Mouse (Mus musculus): ENCODE data around the gene Bach2.

Gene Bach2

DNA sequence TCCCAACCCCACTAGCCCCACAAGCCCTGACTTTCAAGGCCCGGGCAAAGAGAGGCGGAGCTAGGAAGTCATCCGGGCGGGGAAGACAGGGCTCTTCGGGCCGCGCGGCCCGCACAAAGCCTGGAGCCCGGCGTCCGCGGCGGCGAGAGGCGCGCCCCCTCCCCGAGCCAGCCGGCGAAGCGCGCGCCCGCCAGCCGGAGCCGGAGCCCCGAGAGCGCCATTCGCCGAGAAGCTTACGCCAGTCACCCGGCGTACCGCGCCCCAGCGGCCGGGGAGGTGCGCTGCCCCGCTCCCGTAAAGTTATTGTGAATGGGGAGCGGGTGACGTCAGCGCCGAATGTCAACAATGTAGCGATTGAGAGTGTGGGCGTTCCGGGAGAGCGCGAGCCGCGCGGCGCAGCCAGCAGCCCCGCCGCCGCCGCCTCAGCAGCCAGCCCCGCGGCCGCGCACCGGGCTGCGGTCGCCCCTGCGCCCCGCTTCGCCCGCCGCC lies at the start of gene Bach2:
Gene Bach2 (plus strand): TSS at position 439 of the 489 bp plus-strand sequence.
- in situ Hi-C loops (cut with MboI; ENCODE audit: unreplicated experiment in 2 of 2), result no loop called here

GRCm38 (mm10) chr4:32189416-32190036 lies 49.1 kb upstream of the Bach2 start:
- in situ Hi-C loops (cut with MboI; ENCODE audit: unreplicated experiment in 2 of 2), result no loop called here

GRCm38 (mm10) chr4:32190506-32190905 lies 48.1 kb upstream of the Bach2 start:
- in situ Hi-C loops (cut with MboI; ENCODE audit: unreplicated experiment in 2 of 2), result no loop called here

GRCm38 (mm10) chr4:32195945-32196921 lies 42.4 kb upstream of the Bach2 start:
- in situ Hi-C loops (cut with MboI; ENCODE audit: unreplicated experiment in 2 of 2), result no loop called here

DNA sequence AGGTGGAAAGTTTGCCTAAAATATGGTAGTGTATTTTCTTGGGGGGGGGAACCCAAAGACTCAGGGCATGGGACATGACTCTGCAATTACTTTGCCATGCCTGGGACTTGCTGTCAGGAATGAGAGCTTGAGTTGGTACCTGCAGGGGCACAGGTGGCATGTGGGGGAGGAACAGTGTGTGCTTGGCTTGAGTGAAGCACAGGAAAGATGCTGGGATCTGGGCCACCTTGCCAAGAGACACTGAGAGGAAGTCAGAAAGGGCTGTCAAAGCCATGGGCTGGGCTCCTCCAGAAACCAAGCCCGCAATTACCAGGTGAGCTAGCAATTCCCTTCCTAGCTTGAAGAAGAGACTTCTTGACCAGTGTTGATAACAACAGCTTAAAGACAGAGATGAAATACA lies 40.6 kb upstream of the Bach2 start:
- in situ Hi-C loops (cut with MboI; ENCODE audit: unreplicated experiment in 2 of 2), result no loop called here

DNA sequence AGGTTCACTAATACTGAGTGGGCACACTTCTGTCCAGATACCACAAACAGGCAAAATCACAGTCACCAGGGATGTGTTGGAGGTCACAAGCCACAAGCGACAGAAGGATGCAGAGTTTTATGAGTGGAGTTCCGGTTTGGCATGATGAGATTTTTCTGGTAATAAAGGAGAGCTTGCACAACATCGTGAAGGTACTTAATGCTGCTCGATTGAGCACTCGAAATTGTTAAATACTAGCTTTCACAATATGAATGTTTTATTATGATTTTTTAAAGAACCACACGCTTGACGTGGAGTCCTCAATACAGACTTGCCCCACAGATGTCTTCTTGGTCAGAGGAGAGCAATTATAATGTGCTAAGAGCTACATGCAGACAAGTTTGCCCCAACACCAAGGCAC lies 40.0 kb upstream of the Bach2 start:
- in situ Hi-C loops (cut with MboI; ENCODE audit: unreplicated experiment in 2 of 2), result no loop called here

DNA sequence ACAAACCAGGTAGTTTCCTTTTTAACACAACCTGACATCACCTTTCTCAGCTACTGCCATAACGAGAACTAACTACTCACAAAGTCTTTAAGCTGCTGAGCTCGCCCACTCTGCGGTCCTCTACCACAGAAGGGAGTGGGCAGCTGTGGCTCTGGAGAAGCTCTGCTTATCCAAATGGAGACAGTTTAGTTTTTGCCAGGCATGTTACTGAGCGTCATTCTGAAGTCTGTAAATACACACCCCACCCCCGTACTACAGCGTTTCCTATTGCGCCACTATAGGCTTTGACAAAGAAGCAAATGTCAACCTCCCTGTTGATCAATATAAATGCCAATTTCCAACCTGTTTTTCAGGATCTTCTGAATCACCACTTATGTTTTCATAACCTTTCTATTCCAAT lies 39.4 kb upstream of the Bach2 start:
- in situ Hi-C loops (cut with MboI; ENCODE audit: unreplicated experiment in 2 of 2), result no loop called here

GRCm38 (mm10) chr4:32201114-32201513 lies 37.5 kb upstream of the Bach2 start:
- in situ Hi-C loops (cut with MboI; ENCODE audit: unreplicated experiment in 2 of 2), result no loop called here

DNA sequence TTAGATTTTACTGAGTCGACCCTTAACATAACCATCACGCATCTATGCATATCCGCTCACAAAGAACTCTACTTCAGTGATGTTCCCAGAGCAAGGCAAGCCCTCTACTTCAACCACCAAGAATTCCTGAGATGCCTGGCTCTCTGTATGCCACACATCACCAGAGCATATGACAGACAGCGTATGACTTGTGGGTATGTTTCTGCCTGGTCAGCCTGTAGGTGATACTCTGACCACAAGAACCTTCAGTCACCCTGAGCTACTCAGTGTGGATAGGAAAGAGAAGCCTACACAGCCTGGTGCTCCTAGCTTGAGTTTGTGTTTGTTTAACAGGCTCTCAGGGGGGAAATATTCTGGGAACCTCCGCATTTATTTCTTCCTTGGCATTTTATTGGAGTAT lies 36.2 kb upstream of the Bach2 start:
- in situ Hi-C loops (cut with MboI; ENCODE audit: unreplicated experiment in 2 of 2), result no loop called here

DNA sequence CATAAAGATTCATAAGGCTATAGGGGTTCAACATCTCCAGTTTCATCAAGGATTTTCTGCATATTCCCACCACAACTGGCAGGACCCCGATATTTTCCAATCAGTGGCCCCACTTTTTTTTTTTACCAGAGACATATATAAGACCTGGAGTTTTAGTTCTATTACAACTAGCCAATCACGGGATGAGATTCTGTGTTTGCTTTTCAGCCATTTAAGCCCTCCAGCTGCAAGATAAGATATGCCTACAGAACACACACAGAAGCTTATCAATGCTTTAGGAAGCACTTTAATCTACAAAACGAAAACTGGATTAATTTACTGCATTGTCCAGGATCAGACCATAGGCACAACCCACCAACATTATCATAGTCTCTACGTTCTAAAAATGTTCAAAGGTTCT lies 33.8 kb upstream of the Bach2 start:
- in situ Hi-C loops (cut with MboI; ENCODE audit: unreplicated experiment in 2 of 2), result no loop called here

DNA sequence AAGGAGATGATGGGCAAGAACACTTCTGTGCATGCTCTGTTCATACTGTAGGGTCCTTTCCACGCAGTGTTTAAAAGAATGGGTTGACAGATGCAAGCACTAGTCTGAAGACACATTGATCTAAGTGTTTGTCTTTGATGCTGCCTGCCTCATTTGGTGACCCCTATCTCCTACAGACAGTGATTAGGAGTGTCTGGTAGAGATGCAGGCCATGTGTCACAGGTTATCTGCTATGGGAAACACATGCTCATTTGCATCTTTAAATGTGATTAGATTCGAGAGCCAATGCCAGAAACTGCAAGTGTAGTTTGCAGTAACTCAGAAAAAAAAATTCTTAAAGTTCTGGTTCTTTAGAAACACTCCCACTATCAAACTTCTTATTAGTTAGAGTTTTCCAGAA lies 32.8 kb upstream of the Bach2 start:
- in situ Hi-C loops (cut with MboI; ENCODE audit: unreplicated experiment in 2 of 2), result no loop called here

DNA sequence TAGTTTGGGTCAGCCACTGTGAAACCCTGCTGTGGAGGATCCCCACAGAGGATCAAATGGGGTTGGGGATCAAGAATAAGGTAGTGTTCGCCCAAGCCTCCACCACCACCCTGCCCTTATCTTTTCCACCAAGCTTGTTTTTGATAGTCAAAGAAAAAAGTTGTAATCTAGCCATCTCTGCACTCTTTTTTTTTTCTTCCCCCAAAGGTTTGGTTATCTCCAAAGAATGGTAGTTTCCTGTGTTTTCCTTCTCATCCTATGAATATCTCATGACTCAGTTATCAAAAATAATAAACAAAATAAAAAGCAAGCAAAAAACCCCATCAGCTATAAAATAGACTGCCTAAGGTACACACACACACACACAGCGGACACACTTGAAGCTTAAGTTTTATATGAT lies 28.6 kb upstream of the Bach2 start:
- in situ Hi-C loops (cut with MboI; ENCODE audit: unreplicated experiment in 2 of 2), result no loop called here

DNA sequence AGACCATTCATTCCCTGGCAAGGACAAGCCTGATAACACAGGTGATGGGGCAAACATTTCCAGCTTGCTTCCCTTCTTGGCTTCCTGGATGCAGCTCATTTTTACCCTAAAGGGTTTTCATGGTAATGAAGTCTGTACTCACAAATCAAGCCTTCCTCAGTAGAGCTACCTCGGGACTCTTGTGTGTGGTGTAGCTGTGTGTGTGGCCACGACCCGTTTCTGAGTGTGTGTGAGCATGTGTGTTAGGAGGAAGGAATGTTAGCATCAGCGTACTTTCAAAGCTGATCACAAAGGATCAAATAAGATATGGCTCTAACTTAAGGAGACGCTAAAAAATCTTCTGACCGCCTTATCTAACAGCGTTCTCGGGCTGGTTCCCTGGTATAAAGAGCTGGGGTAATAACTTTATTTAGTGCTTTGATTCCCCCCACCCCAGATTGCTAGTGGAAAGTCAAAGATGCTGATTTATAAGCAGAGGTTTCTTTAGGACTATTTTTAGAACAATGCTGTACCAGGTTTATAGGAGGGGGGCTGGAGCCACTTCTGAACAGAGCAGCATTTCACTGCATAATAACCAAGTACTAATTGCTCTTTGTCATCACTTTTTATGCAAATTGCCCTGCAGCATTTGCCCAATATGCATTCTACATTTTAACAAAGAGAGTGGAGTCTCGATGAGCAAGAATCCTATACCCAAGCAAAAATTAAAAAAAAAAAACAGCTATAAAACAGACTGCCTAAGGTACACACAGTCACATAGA lies 28.0 kb upstream of the Bach2 start:
- in situ Hi-C loops (cut with MboI; ENCODE audit: unreplicated experiment in 2 of 2), result no loop called here

DNA sequence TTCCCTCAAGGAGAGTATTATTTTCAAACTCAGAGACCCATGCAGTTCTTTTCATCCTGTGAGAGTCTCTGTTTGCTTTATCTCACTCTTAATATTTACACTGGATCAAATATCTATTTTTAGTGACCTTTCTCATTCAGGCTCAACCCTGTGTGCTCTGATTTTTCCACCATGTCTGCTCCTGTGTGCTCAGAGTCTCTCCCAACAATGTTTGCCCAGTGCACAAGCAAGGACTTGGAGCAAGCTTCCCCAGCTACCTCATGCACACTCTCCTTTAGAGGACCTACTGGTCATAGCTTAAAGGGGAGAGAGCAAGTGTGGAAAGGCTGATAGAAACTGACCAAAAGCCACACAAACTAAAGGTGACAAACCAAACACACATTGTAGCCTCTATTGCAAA lies 26.0 kb upstream of the Bach2 start:
- in situ Hi-C loops (cut with MboI; ENCODE audit: unreplicated experiment in 2 of 2), result no loop called here

GRCm38 (mm10) chr4:32216466-32216865 lies 22.1 kb upstream of the Bach2 start:
- in situ Hi-C loops (cut with MboI; ENCODE audit: unreplicated experiment in 2 of 2), result loop anchor here in 1 of 2 experiments (5.0 kb wide), 1 partner anchor 44 kb away; no protein-coding TSS in a partner anchor

GRCm38 (mm10) chr4:32217016-32217415 lies 21.6 kb upstream of the Bach2 start:
- in situ Hi-C loops (cut with MboI; ENCODE audit: unreplicated experiment in 2 of 2), result loop anchor here in 1 of 2 experiments (5.0 kb wide), 1 partner anchor 45 kb away; no protein-coding TSS in a partner anchor

- in situ Hi-C loops (cut with MboI; ENCODE audit: unreplicated experiment in 2 of 2), result loop anchor here in 1 of 2 experiments (5.0 kb wide), 1 partner anchor 45 kb away; no protein-coding TSS in a partner anchor
These were observed 21.0 kb upstream of the Bach2 start for GRCm38 (mm10) chr4:32217593-32217992.

GRCm38 (mm10) chr4:32218371-32218770 lies 20.2 kb upstream of the Bach2 start:
- in situ Hi-C loops (cut with MboI; ENCODE audit: unreplicated experiment in 2 of 2), result loop anchor here in 1 of 2 experiments (5.0 kb wide), 1 partner anchor 46 kb away; no protein-coding TSS in a partner anchor

GRCm38 (mm10) chr4:32219428-32220128 lies 19.0 kb upstream of the Bach2 start:
- in situ Hi-C loops (cut with MboI; ENCODE audit: unreplicated experiment in 2 of 2), result loop anchor here in 1 of 2 experiments (5.0 kb wide), 1 partner anchor 47 kb away; no protein-coding TSS in a partner anchor

GRCm38 (mm10) chr4:32220129-32220491 lies 18.5 kb upstream of the Bach2 start:
- in situ Hi-C loops (cut with MboI; ENCODE audit: unreplicated experiment in 2 of 2), result no loop called here
